17 mouse cellular contexts compared by ENCODE assay signal in the genomic region with DNA sequence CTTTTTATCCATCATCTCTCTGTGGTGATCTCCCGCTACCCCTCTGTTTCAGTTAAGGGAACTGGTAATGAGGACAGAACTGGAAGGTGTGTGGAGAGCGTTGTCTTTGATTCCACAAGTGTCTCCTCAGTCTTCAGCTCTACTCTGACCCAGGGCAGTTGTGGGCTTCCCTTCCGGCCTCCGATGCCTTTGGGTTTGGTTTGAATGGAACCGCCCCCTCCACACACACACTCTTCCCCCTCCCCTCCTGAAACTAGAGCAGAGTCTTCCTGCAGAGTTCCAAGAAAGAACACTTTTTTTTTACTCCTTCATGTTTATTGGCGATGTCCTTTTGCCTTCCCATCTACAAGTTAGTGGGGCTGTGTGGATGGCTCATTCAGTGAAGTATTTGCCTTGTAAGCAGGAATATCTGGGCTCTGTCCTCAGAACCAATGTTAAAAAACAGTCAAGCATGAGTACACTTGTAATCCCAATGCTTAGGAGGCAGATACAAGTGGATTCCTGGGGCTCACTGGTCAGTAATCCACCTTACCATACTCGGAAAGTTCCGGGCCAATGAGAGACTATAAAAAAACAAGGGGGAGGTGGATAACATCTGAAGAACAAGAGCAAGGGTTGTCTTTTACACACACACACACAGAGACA.
DNase-seq lines count a peak whose midpoint lies in the region; ATAC-seq lines count a peak whose summit lies in the region.
"Had no signal": no experiment of that assay in that cellular context is flagged by ENCODE, and none has a peak within 500 bp of the region (broad histone marks: within the 10 kb centered on the region; RNA-seq: fewer than 3 reads in every experiment).

No protein-coding gene starts in this region.

- no peaks in the 10 kb centered on the region for H3K27me3 ChIP-seq in heart, embryonic 10.5 days (ENCODE audit: insufficient read depth, poor library complexity, severe bottlenecking)
- no peaks in the 10 kb centered on the region for H3K27me3 ChIP-seq in embryonic facial prominence, embryonic 10.5 days (replicated peaks; ENCODE audit: low read depth, poor library complexity, severe bottlenecking)
- H3K27me3 ChIP-seq in kidney, embryonic 16.5 days (ENCODE audit: insufficient read depth, low read length), result no peaks in the 10 kb centered on the region
- H3K27me3 ChIP-seq in limb, embryonic 13.5 days, result no peaks in the 10 kb centered on the region
- H3K27me3 ChIP-seq in hindbrain, embryonic 14.5 days (ENCODE audit: control insufficient read depth, insufficient read depth, low read length), result no peaks in the 10 kb centered on the region
- no peaks in the 10 kb centered on the region for H3K27me3 ChIP-seq in liver, embryonic 12.5 days (replicated peaks)
- H3K27me3 ChIP-seq: forebrain, embryonic 15.5 days; hindbrain, embryonic 15.5 days; neural tube, embryonic 13.5 days had no signal

- H3K27ac ChIP-seq in heart, embryonic 10.5 days, result peak overlapping the region; percentile 22; the same call in 1 of the 2 replicates
- H3K27ac ChIP-seq in embryonic facial prominence, embryonic 10.5 days (replicated peaks), result peak overlapping the region; percentile 2; the same call in 1 of the 2 replicates
- no peak overlapping the region for H3K27ac ChIP-seq in kidney, embryonic 16.5 days (ENCODE audit: low read length)
- H3K27ac ChIP-seq in limb, embryonic 13.5 days, result no peak overlapping the region
- H3K27ac ChIP-seq in hindbrain, embryonic 14.5 days, result no peak overlapping the region
- no peak overlapping the region for H3K27ac ChIP-seq in liver, embryonic 12.5 days
- H3K27ac ChIP-seq: forebrain, embryonic 15.5 days; gastrocnemius, adult 2 months; hindbrain, embryonic 15.5 days; neural tube, embryonic 13.5 days had no signal

- H3K4me2 ChIP-seq in kidney, embryonic 16.5 days (replicated peaks; ENCODE audit: low read depth, low read length), result peak overlapping the region; percentile 5; the same call in 1 of the 2 replicates
- H3K4me2 ChIP-seq in limb, embryonic 13.5 days (replicated peaks), result peak overlapping the region; percentile 42
- no peak overlapping the region for H3K4me2 ChIP-seq in hindbrain, embryonic 14.5 days (replicated peaks)
- no peak overlapping the region for H3K4me2 ChIP-seq in liver, embryonic 12.5 days
- H3K4me2 ChIP-seq: forebrain, embryonic 15.5 days; hindbrain, embryonic 15.5 days; neural tube, embryonic 13.5 days had no signal

- H3K4me3 ChIP-seq in heart, embryonic 10.5 days, result no peak overlapping the region
- H3K4me3 ChIP-seq in embryonic facial prominence, embryonic 10.5 days, result no peak overlapping the region
- H3K4me3 ChIP-seq in kidney, embryonic 16.5 days (ENCODE audit: low read length), result no peak overlapping the region
- no peak overlapping the region for H3K4me3 ChIP-seq in limb, embryonic 13.5 days
- no peak overlapping the region for H3K4me3 ChIP-seq in hindbrain, embryonic 14.5 days (replicated peaks; ENCODE audit: low read length)
- no peak overlapping the region for H3K4me3 ChIP-seq in liver, embryonic 12.5 days
- H3K4me3 ChIP-seq: erythroblast, embryonic 14.5 days; forebrain, embryonic 15.5 days; gastrocnemius, adult 2 months; hindbrain, embryonic 15.5 days; neural tube, embryonic 13.5 days had no signal

- H3K4me1 ChIP-seq in heart, embryonic 10.5 days, result peaks cover 31% of the 10 kb centered on the region
- H3K4me1 ChIP-seq in embryonic facial prominence, embryonic 10.5 days, result peaks cover 47% of the 10 kb centered on the region
- peaks cover 8% of the 10 kb centered on the region for H3K4me1 ChIP-seq in kidney, embryonic 16.5 days (ENCODE audit: insufficient read depth, low read length)
- H3K4me1 ChIP-seq in limb, embryonic 13.5 days, result peaks cover 31% of the 10 kb centered on the region
- no peaks in the 10 kb centered on the region for H3K4me1 ChIP-seq in hindbrain, embryonic 14.5 days (replicated peaks; ENCODE audit: control insufficient read depth, insufficient read depth, low read length)
- peaks cover 22% of the 10 kb centered on the region for H3K4me1 ChIP-seq in liver, embryonic 12.5 days
- H3K4me1 ChIP-seq: forebrain, embryonic 15.5 days; hindbrain, embryonic 15.5 days; neural tube, embryonic 13.5 days had no signal

- DNase-seq in heart, embryonic 10.5 days (ENCODE audit: low spot score), result no peak
- DNase-seq in heart, postnatal 25 days (ENCODE audit: low spot score), result no peak
- peak; percentile 23 for DNase-seq in embryonic facial prominence, embryonic 10.5 days (ENCODE audit: low spot score)
- DNase-seq in right cerebral cortex, postnatal 14 days, result no peak
- no peak for DNase-seq in hindbrain, embryonic 14.5 days (ENCODE audit: low spot score)
- DNase-seq: cerebellum, postnatal 36 days; gastrocnemius, adult 2 months; heart, adult 18-20 months; thymus, adult 2 months had no signal

- H3K36me3 ChIP-seq in heart, embryonic 10.5 days, result no peaks in the 10 kb centered on the region
- no peaks in the 10 kb centered on the region for H3K36me3 ChIP-seq in embryonic facial prominence, embryonic 10.5 days (replicated peaks)
- H3K36me3 ChIP-seq in kidney, embryonic 16.5 days (ENCODE audit: insufficient read depth, low read length), result no peaks in the 10 kb centered on the region
- H3K36me3 ChIP-seq in limb, embryonic 13.5 days, result no peaks in the 10 kb centered on the region
- no peaks in the 10 kb centered on the region for H3K36me3 ChIP-seq in hindbrain, embryonic 14.5 days (replicated peaks; ENCODE audit: control insufficient read depth, insufficient read depth)
- no peaks in the 10 kb centered on the region for H3K36me3 ChIP-seq in liver, embryonic 12.5 days
- H3K36me3 ChIP-seq: forebrain, embryonic 15.5 days; hindbrain, embryonic 15.5 days; neural tube, embryonic 13.5 days had no signal

- intact Hi-C loops in heart, postnatal 25 days (cut with DNase I), result no loop called here

- WGBS in heart, embryonic 10.5 days, result 56% methylated on average over 8 of the region's 8 CpGs
- WGBS in embryonic facial prominence, embryonic 10.5 days, result 50% methylated on average over 8 of the region's 8 CpGs
- 22% methylated on average over 8 of the region's 8 CpGs for WGBS in kidney, embryonic 16.5 days
- 21% methylated on average over 8 of the region's 8 CpGs for WGBS in limb, embryonic 13.5 days
- WGBS in hindbrain, embryonic 14.5 days, result 59% methylated on average over 8 of the region's 8 CpGs
- WGBS in liver, embryonic 12.5 days (ENCODE audit: insufficient replicate concordance), result 42% methylated on average over 8 of the region's 8 CpGs

- no peak overlapping the region for H3K9ac ChIP-seq in kidney, embryonic 16.5 days (replicated peaks; ENCODE audit: low read length)
- no peak overlapping the region for H3K9ac ChIP-seq in limb, embryonic 13.5 days
- no peak overlapping the region for H3K9ac ChIP-seq in hindbrain, embryonic 14.5 days
- H3K9ac ChIP-seq in liver, embryonic 12.5 days, result no peak overlapping the region
- H3K9ac ChIP-seq: forebrain, embryonic 15.5 days; hindbrain, embryonic 15.5 days; neural tube, embryonic 13.5 days had no signal

- peak; percentile 71; the same call in 1 of the 2 replicates for ATAC-seq in kidney, embryonic 16.5 days (ENCODE audit: low FRiP score, low TSS enrichment)
- no peak for ATAC-seq in limb, embryonic 13.5 days (ENCODE audit: low FRiP score, low read depth)
- no peak for ATAC-seq in hindbrain, embryonic 14.5 days (ENCODE audit: low FRiP score)
- ATAC-seq in liver, embryonic 12.5 days, result no peak
- ATAC-seq: activated CD4-positive, CD25-positive, alpha-beta regulatory T cell, adult 4 months; forebrain, embryonic 15.5 days had no signal

- H3K9me3 ChIP-seq in heart, embryonic 10.5 days, result no peaks in the 10 kb centered on the region
- H3K9me3 ChIP-seq in embryonic facial prominence, embryonic 10.5 days, result no peaks in the 10 kb centered on the region
- H3K9me3 ChIP-seq in kidney, embryonic 16.5 days (ENCODE audit: low read length), result no peaks in the 10 kb centered on the region
- H3K9me3 ChIP-seq in limb, embryonic 13.5 days, result no peaks in the 10 kb centered on the region
- H3K9me3 ChIP-seq in hindbrain, embryonic 14.5 days (ENCODE audit: control insufficient read depth, low read length), result no peaks in the 10 kb centered on the region
- no peaks in the 10 kb centered on the region for H3K9me3 ChIP-seq in liver, embryonic 12.5 days (replicated peaks)
- H3K9me3 ChIP-seq: forebrain, embryonic 15.5 days; hindbrain, embryonic 15.5 days; neural tube, embryonic 13.5 days had no signal

Comparison
In these comparisons a context has a peak if more than half of its experiments do, and no peak if none do; other contexts are left out.
1. H3K27ac ChIP-seq: peak in heart, embryonic 10.5 days (single experiment) and embryonic facial prominence, embryonic 10.5 days (single experiment); none in kidney, embryonic 16.5 days (single experiment), limb, embryonic 13.5 days (single experiment), hindbrain, embryonic 14.5 days (single experiment) and liver, embryonic 12.5 days (single experiment).
2. H3K4me2 ChIP-seq: peak in kidney, embryonic 16.5 days (single experiment) and limb, embryonic 13.5 days (single experiment); none in hindbrain, embryonic 14.5 days (single experiment) and liver, embryonic 12.5 days (single experiment).